ENCODE assay signal across 1 mouse cellular context in the genomic region with DNA sequence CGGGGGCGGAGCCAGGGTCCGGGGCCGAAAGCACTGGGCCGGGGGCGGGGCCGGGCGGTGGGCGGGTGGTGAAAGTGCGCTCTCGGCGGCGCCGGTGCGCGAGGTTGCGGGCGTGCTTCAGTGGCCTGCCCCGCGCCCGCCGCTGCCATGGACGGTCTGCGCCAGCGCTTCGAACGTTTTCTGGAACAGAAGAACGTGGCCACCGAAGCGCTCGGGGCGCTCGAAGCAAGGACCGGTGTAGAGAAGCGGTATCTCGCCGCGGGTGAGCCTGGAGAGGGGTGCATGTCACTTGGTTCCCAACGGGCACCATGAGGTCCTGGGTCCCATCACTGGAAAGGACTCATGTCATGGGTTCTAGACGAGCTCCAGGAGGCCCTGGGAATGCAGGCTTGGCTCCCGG.
TF ChIP-seq lines count a peak whose summit lies in the region.

No protein-coding gene starts in this region.

TF ChIP-seq in MEL, 35 proteins besides CTCF, POLR2A, EP300 and RAD21:
- TF ChIP-seq GABPA (IDR thresholded peaks at IDR 0.05; ENCODE audit: low read depth, low read length) (no peak), SIN3A (IDR thresholded peaks at IDR 0.05; ENCODE audit: low read length) (peak; percentile 50; the same call in 1 of the 2 replicates), HCFC1 (IDR thresholded peaks at IDR 0.05; ENCODE audit: low read depth, low read length) (0 out of 2 replicates have a peak, but pooled peaks have one; percentile 2), NELFE (IDR thresholded peaks at IDR 0.05; ENCODE audit: low read depth, low read length) (peak; percentile 56), NRF1 (IDR thresholded peaks at IDR 0.05; ENCODE audit: insufficient read depth, low read depth, low read length, poor library complexity, severe bottlenecking) (no peak), MXI1 (IDR thresholded peaks at IDR 0.05; ENCODE audit: low read depth, low read length) (peak; percentile 83)
